Mouse (Mus musculus): Measurements from ENCODE around the gene Phrf1. TPM values are rescaled to one million over a fixed set of nuclear protein-coding genes. Genes with fewer than 3 reads are reported as not detected.

The Phrf1 gene
- polyA plus RNA-seq, 1 experiment from 2014 or later = 56.7 TPM

DNA sequence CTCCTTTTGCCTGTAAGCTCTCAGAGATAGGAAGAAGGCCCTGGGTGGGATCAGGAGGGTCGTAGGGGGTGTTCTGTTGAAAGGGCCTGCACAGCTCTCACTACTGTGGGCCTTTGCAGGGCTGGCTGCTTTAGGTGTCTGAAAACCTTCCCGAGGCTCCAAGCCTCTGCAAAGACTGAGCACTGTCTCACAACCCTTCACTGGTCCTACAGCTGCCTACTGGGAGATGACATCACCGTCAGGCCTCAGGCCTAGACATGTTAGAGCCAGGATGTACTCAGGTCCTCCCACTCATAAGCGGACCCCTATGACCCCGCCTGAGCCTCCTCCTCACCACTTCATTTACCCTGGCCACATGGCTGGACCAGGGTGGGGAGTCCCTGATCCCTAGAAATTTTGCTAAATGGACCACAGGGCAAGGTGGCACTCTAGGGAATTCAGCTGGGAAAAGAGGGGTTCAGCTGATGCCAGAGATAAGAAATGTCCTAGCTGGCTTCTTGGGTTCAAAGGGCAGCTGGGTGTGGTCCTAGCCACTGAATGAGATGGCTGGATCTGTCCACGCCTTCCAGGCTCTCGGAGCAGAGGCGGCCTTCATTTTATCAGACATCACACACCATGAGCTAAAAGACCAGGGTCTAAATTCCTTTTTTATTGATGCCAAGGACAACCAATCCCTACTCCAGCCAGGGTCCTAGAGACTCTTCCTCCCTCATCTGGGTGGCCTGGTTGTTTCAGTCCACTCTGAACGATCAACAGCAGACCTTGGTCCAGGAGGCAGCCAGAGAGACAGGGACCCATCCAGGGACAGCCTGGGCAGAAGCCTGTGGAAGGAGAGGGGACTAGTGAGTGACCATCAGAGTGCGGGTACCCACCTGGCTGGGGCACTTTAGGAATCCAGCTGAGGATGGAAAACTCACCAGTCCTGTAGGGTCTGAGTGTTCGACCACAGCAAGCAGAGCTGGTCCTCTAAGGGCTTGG, 49.4 kb downstream of the Phrf1 start:
- WGBS = 60% methylated on average over 11 of the region's 11 CpGs
- ATAC-seq = peak; percentile 55
- no peaks in the 10 kb centered on the region for H3K9me3 ChIP-seq (ENCODE audit: control insufficient read depth, low read length)
- H3K36me3 ChIP-seq (ENCODE audit: control insufficient read depth, insufficient read depth, low read length) = no peaks in the 10 kb centered on the region
- H3K9ac ChIP-seq (ENCODE audit: low read depth, low read length) = peak overlapping the region; percentile 70
- H3K4me2 ChIP-seq (ENCODE audit: low read depth, low read length) = peak overlapping the region; percentile 98
- peaks cover 15% of the 10 kb centered on the region for H3K4me1 ChIP-seq (ENCODE audit: control insufficient read depth, insufficient read depth, low read length)
- H3K27me3 ChIP-seq (replicated peaks; ENCODE audit: control insufficient read depth, insufficient read depth, low read length) = no peaks in the 10 kb centered on the region
- peak overlapping the region; percentile 56 for H3K4me3 ChIP-seq (ENCODE audit: low read length)
- peak overlapping the region; percentile 93 for H3K27ac ChIP-seq (ENCODE audit: low read length)

DNA sequence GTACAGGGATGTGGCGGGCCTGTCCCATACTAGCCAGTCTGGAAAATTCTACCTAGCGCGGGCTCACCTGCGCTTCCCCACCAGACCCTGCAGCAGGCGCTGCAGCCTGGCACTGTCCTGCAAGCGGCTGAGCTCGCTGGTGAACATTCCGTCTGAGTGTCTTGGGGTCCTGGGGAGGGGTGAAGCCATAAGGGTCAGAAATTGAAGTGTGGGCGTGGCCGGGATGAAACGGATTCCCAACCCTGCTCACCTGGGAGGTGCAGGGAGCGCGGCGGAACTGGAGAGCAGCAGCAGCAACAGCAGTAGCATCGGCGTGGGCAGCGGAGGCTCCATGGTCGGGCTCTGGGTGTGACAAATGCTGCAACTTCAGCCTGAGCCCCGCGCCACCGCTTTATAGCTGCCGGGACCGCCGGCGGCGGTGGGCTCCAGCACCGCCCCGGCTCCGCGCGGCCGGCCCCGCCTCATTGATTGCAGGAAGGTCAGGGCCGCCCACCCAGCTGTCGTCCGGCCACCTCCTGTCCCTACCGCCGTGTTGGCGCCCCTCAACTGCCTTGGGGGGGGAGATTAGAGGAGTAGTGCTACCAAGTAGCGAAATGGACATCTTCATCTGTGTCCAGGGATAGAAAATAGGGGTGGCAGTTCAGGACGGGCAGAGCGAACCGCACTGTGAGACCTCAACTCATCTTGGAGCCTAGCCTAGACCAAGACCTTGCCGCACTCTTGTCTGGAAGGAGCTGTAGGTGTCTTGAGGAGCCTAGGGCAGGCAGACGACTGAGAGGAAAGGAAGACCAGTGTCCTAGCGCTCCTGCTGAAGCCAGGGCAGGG, 50.4 kb downstream of the Phrf1 start, which contains the start of gene Sct:
Sct (minus strand) TSS at position 368 of the 825 bp plus-strand sequence.
- Histone ChIP-seq H3K27ac (ENCODE audit: low read length) (peak within 1 kb of the TSS; percentile 93), H3K4me2 (ENCODE audit: low read depth, low read length) (peak within 1 kb of the TSS; percentile 98), H3K4me3 (ENCODE audit: low read length) (peak within 1 kb of the TSS; percentile 56), H3K36me3 (ENCODE audit: control insufficient read depth, insufficient read depth, low read length) (no peaks in the 10 kb centered on the region), H3K4me1 (ENCODE audit: control insufficient read depth, insufficient read depth, low read length) (peaks cover 15% of the 10 kb centered on the region), H3K27me3 (replicated peaks; ENCODE audit: control insufficient read depth, insufficient read depth, low read length) (no peaks in the 10 kb centered on the region), H3K9me3 (ENCODE audit: control insufficient read depth, low read length) (no peaks in the 10 kb centered on the region), H3K9ac (ENCODE audit: low read depth, low read length) (peak within 1 kb of the TSS; percentile 67)
- ATAC-seq = peak; percentile 53
- 3% methylated on average over 46 of the region's 46 CpGs for WGBS

DNA sequence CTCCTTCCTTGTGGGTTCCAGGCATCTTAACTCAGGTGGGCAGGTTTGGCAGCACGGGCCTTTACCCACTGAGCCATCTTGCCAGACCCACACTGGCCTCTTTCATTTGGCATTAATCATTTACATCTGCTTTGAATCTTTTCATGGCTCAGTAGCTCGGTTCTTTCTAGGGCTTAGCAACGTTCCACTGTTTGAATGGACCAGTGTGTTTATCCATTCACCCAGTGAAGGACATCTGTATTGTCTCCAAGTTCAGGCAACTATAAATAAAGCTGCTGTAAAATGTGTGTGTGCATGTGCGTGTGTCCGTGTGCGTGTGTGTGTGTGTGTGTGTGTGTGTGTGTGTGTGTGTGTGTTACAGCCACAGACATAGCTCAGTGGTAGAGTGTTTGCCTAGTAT, 52.9 kb downstream of the Phrf1 start:
- Histone ChIP-seq H3K4me2 (ENCODE audit: low read depth, low read length) (no peak overlapping the region), H3K4me3 (ENCODE audit: low read length) (no peak overlapping the region), H3K27me3 (replicated peaks; ENCODE audit: control insufficient read depth, insufficient read depth, low read length) (no peaks in the 10 kb centered on the region), H3K4me1 (ENCODE audit: control insufficient read depth, insufficient read depth, low read length) (peaks cover 15% of the 10 kb centered on the region), H3K9ac (ENCODE audit: low read depth, low read length) (no peak overlapping the region), H3K27ac (ENCODE audit: low read length) (no peak overlapping the region), H3K36me3 (ENCODE audit: control insufficient read depth, insufficient read depth, low read length) (no peaks in the 10 kb centered on the region), H3K9me3 (ENCODE audit: control insufficient read depth, low read length) (no peaks in the 10 kb centered on the region)
- WGBS = 55% methylated on average over 6 of the region's 6 CpGs
- no peak for ATAC-seq

DNA sequence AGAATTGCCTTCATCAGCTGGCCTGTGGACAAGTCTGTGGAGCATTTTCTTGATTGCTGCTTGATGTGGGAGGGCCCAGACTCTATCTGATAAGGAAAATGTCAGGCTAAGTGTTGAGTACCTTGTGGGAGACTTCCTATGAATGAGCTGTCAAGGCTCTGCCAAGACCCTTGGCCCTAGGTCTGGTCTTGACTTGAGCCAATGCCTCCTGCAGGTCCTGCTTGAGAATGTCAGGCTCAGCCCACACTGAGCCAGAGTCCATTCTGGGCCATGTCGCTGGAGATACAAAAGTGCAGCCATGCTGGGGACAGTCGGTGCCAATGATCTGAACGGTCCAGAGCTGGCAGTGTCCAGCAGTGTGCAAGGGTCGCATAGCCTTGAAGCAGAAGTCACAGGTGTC, 54.2 kb downstream of the Phrf1 start:
- Histone ChIP-seq H3K27me3 (replicated peaks; ENCODE audit: control insufficient read depth, insufficient read depth, low read length) (no peaks in the 10 kb centered on the region), H3K36me3 (ENCODE audit: control insufficient read depth, insufficient read depth, low read length) (no peaks in the 10 kb centered on the region), H3K4me2 (ENCODE audit: low read depth, low read length) (no peak overlapping the region), H3K9ac (ENCODE audit: low read depth, low read length) (no peak overlapping the region), H3K4me3 (ENCODE audit: low read length) (no peak overlapping the region), H3K27ac (ENCODE audit: low read length) (no peak overlapping the region), H3K4me1 (ENCODE audit: control insufficient read depth, insufficient read depth, low read length) (peaks cover 7% of the 10 kb centered on the region), H3K9me3 (ENCODE audit: control insufficient read depth, low read length) (no peaks in the 10 kb centered on the region)
- no peak for ATAC-seq
- 78% methylated on average over 4 of the region's 4 CpGs for WGBS

DNA sequence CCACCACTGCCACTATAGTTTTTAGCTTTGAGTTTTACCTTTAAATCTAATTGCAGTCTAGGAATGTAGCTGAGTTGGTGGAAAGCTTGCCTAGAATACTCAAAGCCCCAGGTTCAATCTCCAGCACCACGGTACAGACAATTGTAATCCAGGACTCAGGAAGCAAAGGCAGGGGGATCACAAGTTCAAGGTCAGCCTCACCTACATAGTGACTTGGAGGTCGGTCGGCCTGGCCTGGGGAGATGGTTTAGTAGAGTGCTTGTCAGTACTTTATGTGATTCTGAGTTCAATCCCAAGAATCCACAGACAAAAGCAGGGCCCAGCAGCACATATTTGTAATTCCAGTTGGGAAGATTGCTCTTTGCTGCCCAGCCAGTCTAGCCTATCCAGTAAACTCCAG, 59.5 kb downstream of the Phrf1 start:
- H3K4me2 ChIP-seq (ENCODE audit: low read depth, low read length) = no peak overlapping the region
- no peak overlapping the region for H3K4me3 ChIP-seq (ENCODE audit: low read length)
- ATAC-seq = no peak
- H3K9ac ChIP-seq (ENCODE audit: low read depth, low read length) = no peak overlapping the region
- H3K27ac ChIP-seq (ENCODE audit: low read length) = no peak overlapping the region
- no peaks in the 10 kb centered on the region for H3K36me3 ChIP-seq (ENCODE audit: control insufficient read depth, insufficient read depth, low read length)
- H3K4me1 ChIP-seq (ENCODE audit: control insufficient read depth, insufficient read depth, low read length) = peaks cover 8% of the 10 kb centered on the region
- peaks cover 24% of the 10 kb centered on the region for H3K27me3 ChIP-seq (replicated peaks; ENCODE audit: control insufficient read depth, insufficient read depth, low read length)
- no peaks in the 10 kb centered on the region for H3K9me3 ChIP-seq (ENCODE audit: control insufficient read depth, low read length)
- 77% methylated on average over 3 of the region's 3 CpGs for WGBS

DNA sequence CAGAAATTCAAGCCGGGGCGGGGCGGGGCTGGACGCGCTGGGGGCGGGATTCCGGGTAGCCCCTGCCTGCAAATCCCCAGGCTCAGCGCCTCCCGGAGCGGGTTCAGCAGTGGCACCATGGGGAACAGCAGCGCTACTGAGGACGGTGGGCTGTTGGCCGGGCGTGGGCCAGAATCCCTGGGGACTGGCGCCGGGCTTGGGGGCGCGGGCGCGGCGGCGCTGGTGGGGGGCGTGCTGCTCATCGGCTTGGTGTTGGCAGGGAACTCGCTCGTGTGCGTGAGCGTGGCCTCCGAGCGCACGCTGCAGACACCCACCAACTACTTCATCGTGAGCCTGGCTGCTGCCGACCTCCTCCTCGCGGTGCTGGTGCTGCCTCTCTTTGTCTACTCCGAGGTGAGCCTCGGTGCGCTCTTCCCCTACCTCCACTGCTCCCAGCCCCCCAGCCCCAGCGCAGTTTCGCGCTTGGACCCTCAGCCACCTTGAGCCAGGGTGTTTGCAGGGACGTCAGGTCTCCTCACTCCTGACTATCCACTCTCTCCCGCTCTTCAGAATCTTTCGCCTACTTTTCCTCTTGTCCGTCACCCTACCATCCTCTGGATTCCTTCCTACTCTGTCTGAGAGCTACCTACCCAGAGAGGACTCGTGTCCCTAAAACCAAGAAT, 63.5 kb downstream of the Phrf1 start, which contains the start of gene Drd4:
Drd4 (plus strand) TSS at position 86 of the 662 bp plus-strand sequence.
- peak; percentile 70; the same call in 1 of the 2 replicates for ATAC-seq
- 2% methylated on average over 38 of the region's 46 CpGs for whole genome bisulfite sequencing
- peaks cover 51% of the 10 kb centered on the region for H3K27me3 ChIP-seq (replicated peaks; ENCODE audit: control insufficient read depth, insufficient read depth, low read length)
- H3K4me3 ChIP-seq (ENCODE audit: low read length) = peak within 1 kb of the TSS; percentile 56
- no peaks in the 10 kb centered on the region for H3K9me3 ChIP-seq (ENCODE audit: control insufficient read depth, low read length)
- no peak within 1 kb of the TSS for H3K27ac ChIP-seq (ENCODE audit: low read length)
- H3K9ac ChIP-seq (ENCODE audit: low read depth, low read length) = peak within 1 kb of the TSS; percentile 71
- H3K4me2 ChIP-seq (ENCODE audit: low read depth, low read length) = peak within 1 kb of the TSS; percentile 96
- H3K4me1 ChIP-seq (ENCODE audit: control insufficient read depth, insufficient read depth, low read length) = peaks cover 21% of the 10 kb centered on the region
- H3K36me3 ChIP-seq (ENCODE audit: control insufficient read depth, insufficient read depth, low read length) = peaks cover 2% of the 10 kb centered on the region; the same call in 1 of the 2 replicates

DNA sequence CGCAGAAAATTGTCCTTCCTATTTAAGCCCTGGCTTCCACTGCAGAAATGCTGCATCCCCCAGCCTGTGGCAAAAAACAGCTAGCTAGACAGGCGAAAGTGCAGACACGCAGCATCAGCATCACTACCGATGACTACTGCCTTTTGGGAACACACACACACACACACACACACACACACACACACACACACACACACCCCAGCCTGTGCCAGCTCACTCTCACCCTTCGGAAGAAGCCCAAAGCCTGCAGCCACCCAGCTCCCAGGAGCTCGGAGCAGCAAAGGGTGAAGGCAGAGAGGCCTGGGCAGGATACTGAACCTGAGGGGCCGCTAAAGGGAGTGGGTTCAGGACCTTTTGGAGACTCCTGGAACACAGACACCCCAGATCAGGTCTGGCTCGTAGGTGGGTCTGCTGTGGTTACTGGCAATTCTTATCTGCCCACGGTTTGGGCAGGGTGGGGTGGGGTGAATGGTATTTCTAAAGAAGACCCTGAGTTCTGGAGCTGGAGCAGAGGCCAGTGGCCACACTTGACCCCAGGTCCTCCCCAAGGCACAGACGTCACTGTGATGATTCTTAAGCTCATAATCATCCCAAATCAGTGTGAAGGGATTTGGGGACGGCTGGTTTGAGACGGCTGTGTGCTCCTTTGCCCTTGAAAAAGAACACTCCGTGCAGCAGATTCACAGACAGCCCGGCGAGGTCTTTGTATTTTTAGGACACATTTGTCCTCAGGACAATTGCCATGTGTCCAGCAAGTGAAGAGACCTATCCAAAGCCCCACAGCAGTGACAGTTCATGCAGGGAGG, 64.2 kb downstream of the Phrf1 start:
- Histone ChIP-seq H3K27ac (ENCODE audit: low read length) (no peak overlapping the region), H3K36me3 (ENCODE audit: control insufficient read depth, insufficient read depth, low read length) (peaks cover 2% of the 10 kb centered on the region; the same call in 1 of the 2 replicates), H3K9me3 (ENCODE audit: control insufficient read depth, low read length) (no peaks in the 10 kb centered on the region), H3K27me3 (replicated peaks; ENCODE audit: control insufficient read depth, insufficient read depth, low read length) (peaks cover 51% of the 10 kb centered on the region), H3K9ac (ENCODE audit: low read depth, low read length) (no peak overlapping the region), H3K4me2 (ENCODE audit: low read depth, low read length) (no peak overlapping the region), H3K4me1 (ENCODE audit: control insufficient read depth, insufficient read depth, low read length) (peaks cover 21% of the 10 kb centered on the region), H3K4me3 (ENCODE audit: low read length) (no peak overlapping the region)
- 58% methylated on average over 15 of the region's 15 CpGs for WGBS
- no peak for ATAC-seq

DNA sequence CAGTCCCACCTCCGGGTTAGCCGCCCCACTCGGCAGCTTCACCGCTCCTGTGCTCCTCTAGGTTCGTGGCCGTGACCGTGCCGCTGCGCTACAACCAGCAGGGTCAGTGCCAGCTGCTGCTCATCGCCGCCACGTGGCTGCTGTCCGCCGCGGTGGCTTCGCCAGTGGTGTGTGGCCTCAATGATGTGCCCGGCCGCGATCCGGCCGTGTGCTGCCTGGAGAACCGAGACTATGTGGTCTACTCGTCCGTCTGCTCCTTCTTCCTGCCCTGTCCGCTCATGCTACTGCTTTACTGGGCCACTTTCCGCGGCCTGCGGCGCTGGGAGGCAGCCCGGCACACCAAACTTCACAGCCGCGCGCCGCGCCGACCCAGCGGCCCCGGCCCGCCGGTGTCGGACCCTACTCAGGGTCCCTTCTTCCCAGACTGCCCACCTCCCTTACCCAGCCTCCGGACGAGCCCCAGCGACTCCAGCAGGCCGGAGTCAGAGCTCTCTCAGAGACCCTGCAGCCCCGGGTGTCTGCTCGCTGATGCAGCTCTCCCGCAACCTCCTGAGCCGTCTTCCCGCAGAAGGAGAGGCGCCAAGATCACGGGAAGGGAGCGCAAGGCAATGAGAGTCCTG, 65.4 kb downstream of the Phrf1 start:
- Histone ChIP-seq H3K9ac (ENCODE audit: low read depth, low read length) (peak overlapping the region; percentile 67), H3K9me3 (ENCODE audit: control insufficient read depth, low read length) (no peaks in the 10 kb centered on the region), H3K4me2 (ENCODE audit: low read depth, low read length) (peak overlapping the region; percentile 84), H3K4me3 (ENCODE audit: low read length) (peak overlapping the region; percentile 48), H3K27me3 (replicated peaks; ENCODE audit: control insufficient read depth, insufficient read depth, low read length) (peaks cover 51% of the 10 kb centered on the region), H3K36me3 (ENCODE audit: control insufficient read depth, insufficient read depth, low read length) (peaks cover 2% of the 10 kb centered on the region; the same call in 1 of the 2 replicates), H3K4me1 (ENCODE audit: control insufficient read depth, insufficient read depth, low read length) (peaks cover 21% of the 10 kb centered on the region), H3K27ac (ENCODE audit: low read length) (no peak overlapping the region)
- ATAC-seq = peak; percentile 37
- WGBS = 1% methylated on average over 53 of the region's 53 CpGs

All from intestine, embryonic 16.5 days (tissue).